Mouse (Mus musculus): ENCODE measurements around the gene Dgkh.
A peak's percentile ranks its signal among the peaks of the same experiment; 100 is the strongest.

Dgkh gene

DNA sequence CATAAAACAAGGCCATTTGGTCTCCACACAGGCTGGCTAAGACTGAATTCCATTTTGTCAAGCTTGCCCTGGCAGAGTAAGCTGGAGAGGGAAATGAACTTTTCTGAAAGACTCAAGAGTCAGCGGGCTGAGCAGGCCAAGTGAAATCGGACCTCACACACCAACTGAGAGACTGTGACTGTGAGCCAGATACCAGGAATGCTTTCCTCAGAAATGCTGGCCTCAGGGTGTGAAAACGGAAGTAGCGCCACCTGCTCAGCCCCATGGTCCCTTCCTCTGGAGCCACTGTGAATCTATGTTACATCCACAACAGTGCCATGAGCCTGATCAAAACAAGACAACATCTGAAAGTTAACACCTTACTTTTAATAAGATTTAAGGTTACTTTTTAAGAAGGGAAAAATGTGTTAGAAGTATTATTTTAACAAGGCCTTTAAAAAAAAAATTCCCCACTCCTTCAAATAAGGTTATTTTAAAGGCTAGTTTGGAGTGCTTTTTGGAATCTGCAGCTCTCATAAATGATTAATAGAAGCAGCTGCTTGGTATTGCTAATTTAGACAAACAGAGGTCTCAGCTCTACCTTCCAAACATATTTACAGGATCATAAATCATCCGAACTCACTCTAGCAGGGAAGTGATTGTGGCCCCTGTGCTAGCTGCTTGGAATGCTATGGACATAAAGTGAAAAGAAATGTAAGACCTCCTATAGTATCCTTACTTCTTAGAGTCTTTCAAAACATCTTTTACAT, 193.8 kb downstream of the Dgkh start:
- no peak for DNase-seq (ENCODE audit: low spot score in 2 of 2)

DNA sequence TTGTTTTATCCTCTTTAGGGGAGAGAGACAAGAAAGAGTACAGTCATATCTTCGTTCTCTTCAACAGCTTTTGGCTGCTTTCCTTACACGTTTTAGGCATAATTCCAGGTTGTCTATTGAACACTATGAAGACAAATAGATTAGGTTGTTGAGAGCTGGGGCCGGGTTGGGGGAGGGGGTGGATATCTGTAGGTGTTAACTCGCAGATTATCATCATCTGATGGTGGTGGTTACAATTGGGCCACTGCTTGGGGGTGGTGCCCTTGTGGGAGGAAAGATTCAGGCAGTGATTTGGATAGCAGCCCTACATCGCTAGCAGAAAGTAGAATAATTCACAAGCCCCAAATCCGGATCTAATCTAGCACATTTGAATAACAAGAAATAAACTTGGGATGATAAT, 195.0 kb downstream of the Dgkh start:
- DNase-seq (ENCODE audit: low spot score in 2 of 2): peak; percentile 23 to 48

GRCm38 (mm10) chr14:78536281-78537165, 196.1 kb downstream of the Dgkh start, which contains the start of gene Akap11:
Akap11 (minus strand) TSS chr14:78536808.
- DNase-seq (ENCODE audit: low spot score in 2 of 2): peak; percentile 94 to 95

DNA sequence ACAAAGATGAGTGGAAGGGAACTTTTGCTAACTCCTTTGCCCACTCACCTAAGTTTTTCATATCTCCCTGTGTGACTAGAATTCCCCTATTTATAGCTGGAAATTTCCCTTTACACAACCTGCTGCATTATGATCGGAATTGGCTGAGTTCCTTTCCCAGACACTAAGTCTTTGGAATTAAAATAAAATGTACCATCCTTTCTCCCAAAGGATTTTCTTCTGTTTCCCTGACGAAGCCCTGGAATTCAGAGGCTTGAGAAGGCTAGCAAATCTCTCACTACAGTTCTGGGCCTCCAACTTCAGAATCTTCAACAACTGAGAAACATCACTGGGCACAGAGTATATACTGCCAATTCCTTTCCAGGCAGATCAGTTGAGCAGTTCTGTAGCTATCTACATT, 197.2 kb downstream of the Dgkh start:
- no peak for DNase-seq (ENCODE audit: low spot score in 2 of 2)

GRCm38 (mm10) chr14:78534651-78535050, 197.9 kb downstream of the Dgkh start:
- no peak for DNase-seq (ENCODE audit: low spot score in 2 of 2)

DNA sequence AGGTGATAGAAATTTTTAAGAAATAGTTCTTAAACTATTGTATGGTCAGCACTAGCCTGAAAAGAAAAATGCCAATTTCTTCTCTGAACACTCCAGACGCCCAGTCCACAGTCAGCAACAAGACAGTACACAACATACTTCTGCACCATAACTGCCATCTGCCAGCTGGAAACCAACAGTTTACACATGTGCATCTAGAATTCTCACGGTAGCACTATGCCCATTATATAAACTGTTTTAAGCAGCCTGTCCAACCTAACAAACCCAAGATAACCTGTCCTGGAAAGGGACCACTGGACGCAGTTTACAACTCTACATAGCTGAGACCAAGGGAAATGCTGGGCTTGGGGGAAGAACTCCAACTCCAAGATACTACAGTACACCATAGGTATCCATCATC, 198.9 kb downstream of the Dgkh start:
- no peak for DNase-seq (ENCODE audit: low spot score in 2 of 2)

DNA sequence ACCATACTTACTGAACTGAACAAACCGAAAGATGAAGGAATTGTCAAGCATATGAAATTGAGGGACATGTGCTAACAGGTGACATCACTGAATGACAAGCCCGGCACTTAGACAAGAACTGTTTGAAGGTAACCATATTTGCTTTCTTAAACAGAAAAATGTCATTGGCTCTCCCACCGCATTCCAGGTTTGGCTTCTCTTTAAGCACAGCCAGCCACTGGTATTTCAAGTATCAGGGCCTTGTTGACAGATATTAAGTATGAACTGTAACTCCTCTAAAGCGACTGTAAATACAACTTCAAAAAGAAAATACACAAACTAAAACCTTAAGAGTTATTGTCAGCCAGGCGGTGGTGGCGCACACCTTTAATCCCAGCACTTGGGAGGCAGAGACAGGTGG, 200.2 kb downstream of the Dgkh start:
- no peak for DNase-seq (ENCODE audit: low spot score in 2 of 2)

- DNase-seq (ENCODE audit: low spot score in 2 of 2): no peak
Observed at GRCm38 (mm10) chr14:78530256-78530655, 202.3 kb downstream of the Dgkh start.

DNA sequence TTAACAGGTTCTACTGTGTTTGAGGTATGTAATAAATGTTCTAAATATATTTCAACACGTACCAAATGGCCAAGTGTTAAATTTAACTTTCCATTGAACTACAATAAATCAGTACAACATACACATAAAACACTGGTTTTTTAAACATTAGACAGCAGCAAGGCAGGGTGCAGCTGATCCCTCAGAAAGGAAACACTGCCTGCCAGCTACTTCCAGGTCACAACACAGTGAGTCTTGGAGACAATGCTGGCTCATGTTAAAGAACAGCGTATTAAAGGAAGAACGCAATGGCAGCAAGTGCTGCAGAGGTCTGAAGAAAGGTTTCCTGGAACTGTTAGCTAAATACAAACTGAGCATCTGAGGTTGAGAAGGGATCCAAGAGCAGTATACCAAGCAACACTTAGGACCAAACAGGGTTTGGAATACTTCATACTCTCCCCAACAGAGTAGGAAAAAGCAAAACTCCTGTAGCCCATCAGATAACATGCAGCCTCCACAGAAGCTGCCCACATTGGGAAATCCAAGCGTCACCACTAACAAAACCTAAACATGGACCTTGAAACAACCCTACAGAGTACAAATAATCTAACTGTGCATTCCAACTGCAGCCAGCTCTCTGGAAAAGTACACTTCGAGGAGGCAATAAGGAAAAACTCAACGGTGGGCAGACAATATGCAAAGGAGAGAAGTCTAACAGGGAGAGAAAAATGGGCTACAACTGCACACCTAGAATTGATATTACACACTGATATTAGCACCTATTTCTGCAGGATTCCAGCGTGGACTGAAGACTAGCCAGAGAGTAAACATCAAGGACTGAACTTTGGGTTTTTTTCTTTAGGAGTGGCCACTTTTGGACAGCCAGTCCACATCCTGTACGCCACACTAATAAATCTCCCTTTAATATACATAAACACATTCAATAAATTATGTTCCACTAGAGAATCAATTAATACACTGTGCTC, 203.8 kb downstream of the Dgkh start:
- no peak for DNase-seq (ENCODE audit: low spot score in 2 of 2)

- DNase-seq (ENCODE audit: low spot score in 2 of 2): no peak
Observed at GRCm38 (mm10) chr14:78526907-78527306, 205.7 kb downstream of the Dgkh start.

DNA sequence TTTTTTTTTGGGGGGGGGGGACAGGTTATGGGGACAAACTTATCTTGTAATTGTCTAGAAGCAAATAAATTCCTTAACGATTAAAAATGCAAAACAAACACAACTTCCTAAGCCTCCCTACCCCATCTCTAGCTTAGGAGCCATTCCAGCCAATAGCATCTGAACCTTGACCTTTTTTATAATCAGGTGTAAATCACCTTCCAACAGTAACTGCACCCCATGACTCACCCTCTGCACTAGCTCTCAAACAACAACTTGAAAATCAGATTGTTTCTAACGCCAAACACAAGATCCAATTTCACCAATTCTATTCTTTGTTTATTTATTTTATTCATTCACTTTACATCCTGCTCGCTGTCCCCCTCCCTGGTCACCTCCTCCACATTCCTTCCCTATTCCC, 206.1 kb downstream of the Dgkh start:
- no peak for DNase-seq (ENCODE audit: low spot score in 2 of 2)

- DNase-seq (ENCODE audit: low spot score in 2 of 2): no peak
Observed at GRCm38 (mm10) chr14:78525611-78526457, 206.7 kb downstream of the Dgkh start.

GRCm38 (mm10) chr14:78525059-78525458, 207.5 kb downstream of the Dgkh start:
- no peak for DNase-seq (ENCODE audit: low spot score in 2 of 2)

GRCm38 (mm10) chr14:78510713-78511112, 221.9 kb downstream of the Dgkh start:
- no peak for DNase-seq (ENCODE audit: low spot score in 2 of 2)

DNA sequence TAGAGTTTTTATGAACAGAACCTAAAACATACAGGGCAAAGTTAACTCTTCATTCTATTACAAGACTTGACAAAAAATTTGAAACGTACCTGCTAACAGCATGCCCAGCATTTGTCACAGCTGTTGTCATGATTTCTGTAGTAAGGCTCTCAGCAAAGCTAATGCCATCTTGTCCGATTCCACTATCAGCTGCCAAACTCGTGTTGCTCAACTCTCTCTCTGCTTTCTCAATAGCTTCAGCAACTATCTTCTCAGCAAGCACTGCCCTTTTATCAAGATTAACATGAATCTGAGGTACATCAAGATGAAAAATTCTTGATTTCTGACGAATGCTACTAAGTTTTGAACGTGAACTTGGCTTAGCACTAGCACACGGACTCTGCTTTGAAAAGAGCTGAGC, 222.8 kb downstream of the Dgkh start:
- DNase-seq (ENCODE audit: low spot score in 2 of 2): no peak
